Mouse (Mus musculus) stomach, embryonic 15.5 days (tissue): ENCODE data around the gene Stxbp1. TPM values are rescaled to one million over a fixed set of nuclear protein-coding genes. Genes with fewer than 3 reads are reported as not detected.

Experiments
- ATAC-seq: fragments of 200-750 bp; cut with Nextera tagmentation; 2 replicates; pipeline ENCODE4 v1.8.0; 2017; ENCODE audit warnings: low read depth, moderate number of reproducible peaks, moderate TSS enrichment; ENCODE audit not compliant: insufficient read depth, low FRiP score
- H3K27ac ChIP-seq: fragments of 300-500 bp; sonication (generic); 2 replicates; pipeline ENCODE4 v1.5.1; 2015; ENCODE audit warnings: mild to moderate bottlenecking, inconsistent platforms
- H3K27me3 ChIP-seq: fragments of 300-500 bp; sonication (generic); replicated peaks from 2 replicates; pipeline ENCODE4 v1.6.1; 2015; ENCODE audit warnings: inconsistent platforms
- H3K36me3 ChIP-seq: fragments of 300-500 bp; sonication (generic); 2 replicates; pipeline ENCODE4 v1.6.1; 2015; ENCODE audit warnings: inconsistent platforms
- H3K4me1 ChIP-seq: fragments of 300-500 bp; sonication (generic); 2 replicates; pipeline ENCODE4 v1.6.1; 2015; ENCODE audit warnings: inconsistent platforms
- H3K4me2 ChIP-seq: fragments of 300-500 bp; sonication (generic); 2 replicates; pipeline ENCODE4 v1.6.1; 2015; ENCODE audit warnings: mild to moderate bottlenecking, inconsistent platforms
- H3K4me3 ChIP-seq: fragments of 300-500 bp; sonication (generic); replicated peaks from 2 replicates; pipeline ENCODE4 v1.5.1; 2015; ENCODE audit warnings: inconsistent platforms
- H3K9ac ChIP-seq: fragments of 300-500 bp; sonication (generic); 2 replicates; pipeline ENCODE4 v1.6.1; 2015; ENCODE audit warnings: inconsistent platforms
- H3K9me3 ChIP-seq: fragments of 300-500 bp; sonication (generic); 2 replicates; pipeline ENCODE4 v1.6.1; 2016; ENCODE audit warnings: inconsistent platforms
- WGBS: fragments of 180-500 bp; shearing (Covaris S2); methylation state at CpG from one replicate; pipeline ENCODE4 v1.1.7; 2015; 5-methylcytosine and 5-hydroxymethylcytosine counted together
- polyA plus RNA-seq: library from polyadenylated mRNA; unstranded; fragments of >200 nt; fragmentation: Nextera tagmentation; extraction: Ambion mirVana; gene quantifications from 2 replicates; pipeline ENCODE4 v1.2.1, GENCODE M21; 2015

Stxbp1 gene
- polyA plus RNA-seq, 1 experiment from 2014 or later, result 20.0 TPM

GRCm38 (mm10) chr2:32828979-32829676, 17.9 kb downstream of the Stxbp1 start:
- no peak overlapping the region for H3K4me3 ChIP-seq
- H3K27ac ChIP-seq, result no peak overlapping the region
- H3K27me3 ChIP-seq, result no peaks in the 10 kb centered on the region
- 73% methylated on average over 11 of the region's 11 CpGs for WGBS
- no peak for ATAC-seq
- H3K9me3 ChIP-seq, result no peaks in the 10 kb centered on the region
- H3K4me2 ChIP-seq, result no peak overlapping the region
- H3K4me1 ChIP-seq, result peaks cover 4% of the 10 kb centered on the region; the same call in 1 of the 2 replicates
- H3K9ac ChIP-seq, result no peak overlapping the region
- H3K36me3 ChIP-seq, result no peaks in the 10 kb centered on the region

- Histone ChIP-seq H3K36me3 (no peaks in the 10 kb centered on the region), H3K4me1 (peaks cover 5% of the 10 kb centered on the region; the same call in 1 of the 2 replicates), H3K4me2 (no peak overlapping the region), H3K27me3 (no peaks in the 10 kb centered on the region; the same call in 1 of the 2 replicates), H3K4me3 (no peak overlapping the region), H3K9me3 (no peaks in the 10 kb centered on the region), H3K9ac (no peak overlapping the region), H3K27ac (no peak overlapping the region)
- 90% methylated on average over 6 of the region's 6 CpGs for WGBS
- ATAC-seq, result no peak
These were observed 21.2 kb downstream of the Stxbp1 start for GRCm38 (mm10) chr2:32825796-32826195.

DNA sequence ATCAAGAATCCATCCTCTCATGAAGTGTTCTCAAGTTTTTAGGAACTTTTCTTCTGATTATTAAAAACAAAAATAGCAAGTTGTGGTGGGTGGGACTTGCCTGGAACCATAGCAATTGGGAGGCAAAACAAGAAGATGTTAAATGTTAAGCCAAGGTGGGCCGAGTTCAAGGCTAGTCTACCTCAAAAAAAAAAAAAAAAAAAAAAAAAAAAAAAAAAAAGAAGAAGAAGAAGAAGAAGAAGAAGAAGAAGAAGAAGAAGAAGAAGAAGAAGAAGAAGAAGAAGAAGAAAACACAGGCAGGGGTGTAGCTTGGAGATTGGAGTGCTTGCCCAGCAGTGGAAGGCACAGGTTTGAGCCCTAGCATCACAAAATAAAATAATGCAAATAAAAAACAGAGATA, 22.3 kb downstream of the Stxbp1 start:
- 89% methylated on average over 1 of the region's 1 CpGs for WGBS
- no peak for ATAC-seq
- Histone ChIP-seq H3K4me1 (peaks cover 5% of the 10 kb centered on the region; the same call in 1 of the 2 replicates), H3K4me2 (no peak overlapping the region), H3K9me3 (no peaks in the 10 kb centered on the region), H3K4me3 (no peak overlapping the region), H3K36me3 (no peaks in the 10 kb centered on the region), H3K27me3 (no peaks in the 10 kb centered on the region; the same call in 1 of the 2 replicates), H3K27ac (no peak overlapping the region; the same call in 1 of the 2 replicates), H3K9ac (no peak overlapping the region)

- no peak; the same call in 1 of the 2 replicates for ATAC-seq
- WGBS, result 36% methylated on average over 8 of the region's 8 CpGs
- H3K27ac ChIP-seq, result no peak overlapping the region; the same call in 1 of the 2 replicates
- no peak overlapping the region for H3K4me3 ChIP-seq
- no peaks in the 10 kb centered on the region for H3K36me3 ChIP-seq
- H3K4me2 ChIP-seq, result no peak overlapping the region
- no peaks in the 10 kb centered on the region; the same call in 1 of the 2 replicates for H3K27me3 ChIP-seq
- no peak overlapping the region for H3K9ac ChIP-seq
- H3K9me3 ChIP-seq, result no peaks in the 10 kb centered on the region
- H3K4me1 ChIP-seq, result peaks cover 5% of the 10 kb centered on the region; the same call in 1 of the 2 replicates
These were observed 22.9 kb downstream of the Stxbp1 start for GRCm38 (mm10) chr2:32824181-32824580.

- no peak overlapping the region for H3K4me2 ChIP-seq
- no peaks in the 10 kb centered on the region for H3K9me3 ChIP-seq
- no peak overlapping the region for H3K9ac ChIP-seq
- 0 out of 2 replicates have a peak overlapping the region, but pooled peaks have one; percentile 11 for H3K27ac ChIP-seq
- ATAC-seq, result no peak
- no peaks in the 10 kb centered on the region; the same call in 1 of the 2 replicates for H3K27me3 ChIP-seq
- 53% methylated on average over 8 of the region's 8 CpGs for WGBS
- no peaks in the 10 kb centered on the region for H3K36me3 ChIP-seq
- H3K4me3 ChIP-seq, result no peak overlapping the region
- H3K4me1 ChIP-seq, result peaks cover 5% of the 10 kb centered on the region; the same call in 1 of the 2 replicates
These were observed 23.4 kb downstream of the Stxbp1 start for GRCm38 (mm10) chr2:32823579-32824154.

GRCm38 (mm10) chr2:32823153-32823552, 23.9 kb downstream of the Stxbp1 start:
- Histone ChIP-seq H3K9ac (no peak overlapping the region), H3K9me3 (no peaks in the 10 kb centered on the region), H3K4me3 (no peak overlapping the region), H3K27ac (no peak overlapping the region), H3K36me3 (no peaks in the 10 kb centered on the region), H3K27me3 (no peaks in the 10 kb centered on the region; the same call in 1 of the 2 replicates), H3K4me1 (peaks cover 5% of the 10 kb centered on the region; the same call in 1 of the 2 replicates), H3K4me2 (no peak overlapping the region)
- WGBS, result 39% methylated on average over 11 of the region's 11 CpGs
- no peak for ATAC-seq

- no peak overlapping the region for H3K4me3 ChIP-seq
- H3K27me3 ChIP-seq, result no peaks in the 10 kb centered on the region; the same call in 1 of the 2 replicates
- H3K27ac ChIP-seq, result no peak overlapping the region
- H3K36me3 ChIP-seq, result no peaks in the 10 kb centered on the region
- H3K9me3 ChIP-seq, result no peaks in the 10 kb centered on the region
- peaks cover 5% of the 10 kb centered on the region; the same call in 1 of the 2 replicates for H3K4me1 ChIP-seq
- H3K9ac ChIP-seq, result no peak overlapping the region
- WGBS, result 75% methylated on average over 6 of the region's 6 CpGs
- no peak overlapping the region for H3K4me2 ChIP-seq
- ATAC-seq, result no peak
These were observed 24.4 kb downstream of the Stxbp1 start for GRCm38 (mm10) chr2:32822643-32823042.

DNA sequence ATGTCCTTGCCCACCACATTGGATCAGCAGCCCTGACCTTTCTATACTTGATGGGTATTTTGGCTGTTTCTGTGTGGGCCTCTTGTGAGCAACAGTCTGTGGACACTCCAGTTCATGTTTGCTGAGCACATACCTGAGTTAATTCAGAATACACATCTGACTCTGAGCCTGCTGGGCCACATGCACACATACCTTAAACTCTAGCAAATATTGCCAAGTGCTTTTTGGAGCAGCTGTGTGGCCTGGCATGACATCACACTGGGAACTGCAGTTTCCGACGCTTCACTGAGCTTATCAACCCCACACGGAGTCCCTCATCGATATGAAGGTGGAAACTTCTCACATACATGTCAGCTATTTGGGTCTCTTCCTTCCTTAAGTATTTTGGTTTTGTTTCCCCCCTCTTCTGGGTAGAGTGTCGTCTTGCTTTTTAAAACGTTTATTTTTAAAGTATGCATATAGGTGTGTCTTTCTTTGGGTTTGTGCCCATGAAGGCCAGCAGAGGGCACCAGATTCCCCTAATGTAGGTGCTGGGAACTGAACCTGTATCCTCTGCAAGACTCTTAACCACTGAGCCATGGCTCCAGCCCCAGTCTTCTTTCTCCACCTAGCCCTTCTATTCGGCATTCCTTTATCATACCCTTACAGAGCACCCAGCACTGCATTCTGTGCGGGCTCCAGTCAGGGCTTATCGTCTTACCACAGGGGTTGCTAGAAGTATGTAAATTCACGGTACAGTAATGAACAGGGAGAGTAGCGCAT, 25.8 kb downstream of the Stxbp1 start:
- no peaks in the 10 kb centered on the region for H3K9me3 ChIP-seq
- 61% methylated on average over 11 of the region's 11 CpGs for WGBS
- H3K4me3 ChIP-seq, result no peak overlapping the region
- H3K4me1 ChIP-seq, result peaks cover 5% of the 10 kb centered on the region; the same call in 1 of the 2 replicates
- no peaks in the 10 kb centered on the region for H3K36me3 ChIP-seq
- H3K27ac ChIP-seq, result no peak overlapping the region
- no peak overlapping the region for H3K4me2 ChIP-seq
- no peaks in the 10 kb centered on the region; the same call in 1 of the 2 replicates for H3K27me3 ChIP-seq
- no peak overlapping the region for H3K9ac ChIP-seq
- ATAC-seq, result peak; percentile 28; the same call in 1 of the 2 replicates

DNA sequence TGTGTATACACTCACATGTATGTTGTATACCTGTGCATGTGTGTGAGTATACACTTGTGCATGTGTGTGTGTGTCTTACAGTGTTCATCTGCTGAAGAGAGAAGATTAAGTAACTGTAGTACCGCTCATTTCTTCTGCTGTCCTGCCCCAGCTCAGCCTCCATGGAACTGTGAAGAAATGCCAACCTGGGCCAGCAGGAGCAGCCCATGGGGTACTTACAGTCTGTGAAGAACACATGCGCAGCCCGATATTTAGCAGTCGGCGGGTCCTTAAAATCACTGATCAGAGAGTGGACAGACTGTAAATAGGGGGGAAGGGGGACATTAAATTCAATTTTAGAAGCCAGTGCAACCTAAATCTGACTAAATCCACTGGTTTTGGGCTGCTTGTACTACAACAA, 28.8 kb downstream of the Stxbp1 start:
- Histone ChIP-seq H3K4me3 (no peak overlapping the region), H3K4me1 (no peaks in the 10 kb centered on the region), H3K9me3 (no peaks in the 10 kb centered on the region), H3K27ac (no peak overlapping the region), H3K9ac (no peak overlapping the region), H3K36me3 (no peaks in the 10 kb centered on the region), H3K27me3 (no peaks in the 10 kb centered on the region; the same call in 1 of the 2 replicates), H3K4me2 (no peak overlapping the region)
- WGBS, result 93% methylated on average over 5 of the region's 5 CpGs
- no peak for ATAC-seq

- no peaks in the 10 kb centered on the region for H3K36me3 ChIP-seq
- no peaks in the 10 kb centered on the region for H3K4me1 ChIP-seq
- WGBS, result 65% methylated on average over 7 of the region's 7 CpGs
- H3K9me3 ChIP-seq, result no peaks in the 10 kb centered on the region
- no peak overlapping the region for H3K27ac ChIP-seq
- no peak overlapping the region for H3K4me2 ChIP-seq
- H3K27me3 ChIP-seq, result no peaks in the 10 kb centered on the region
- no peak overlapping the region for H3K9ac ChIP-seq
- ATAC-seq, result no peak
- no peak overlapping the region for H3K4me3 ChIP-seq
These were observed 29.5 kb downstream of the Stxbp1 start for GRCm38 (mm10) chr2:32817589-32817988.

GRCm38 (mm10) chr2:32816946-32817581, 30.0 kb downstream of the Stxbp1 start:
- Histone ChIP-seq H3K9ac (no peak overlapping the region), H3K36me3 (no peaks in the 10 kb centered on the region), H3K9me3 (no peaks in the 10 kb centered on the region), H3K27me3 (no peaks in the 10 kb centered on the region), H3K4me1 (no peaks in the 10 kb centered on the region), H3K4me3 (no peak overlapping the region), H3K4me2 (peak overlapping the region; percentile 24; the same call in 1 of the 2 replicates), H3K27ac (no peak overlapping the region)
- WGBS, result 32% methylated on average over 17 of the region's 17 CpGs
- no peak for ATAC-seq
